Mouse (Mus musculus): ENCODE measurements around the gene Ccm2. TPM values are rescaled to one million over a fixed set of nuclear protein-coding genes. Genes with fewer than 3 reads are reported as not detected.

The Ccm2 gene
- polyA plus RNA-seq, 1 experiment = 92.5 TPM

- no peak for TF ChIP-seq POLR2A (IDR thresholded peaks at IDR 0.05; ENCODE audit: borderline replicate concordance, insufficient read depth, low read length)
- TF ChIP-seq CTCF (IDR thresholded peaks at IDR 0.05; ENCODE audit: borderline replicate concordance, insufficient read depth, low read depth, low read length) = no peak
Measured at GRCm38 (mm10) chr11:6587249-6587940, 40.7 kb downstream of the Ccm2 start.

GRCm38 (mm10) chr11:6588295-6588694 lies 41.6 kb downstream of the Ccm2 start:
- WGBS = 41% methylated on average over 7 of the region's 7 CpGs
- Histone ChIP-seq H3K27ac (ENCODE audit: insufficient read depth, low read length) (0 out of 2 replicates have a peak overlapping the region, but pooled peaks have one; percentile 31), H3K4me3 (replicated peaks; ENCODE audit: insufficient read depth, low read depth, low read length) (no peak overlapping the region), H3K4me1 (ENCODE audit: control insufficient read depth, insufficient read depth, low read length) (peaks cover 26% of the 10 kb centered on the region), H3K27me3 (ENCODE audit: control insufficient read depth, insufficient read depth, low read length) (no peaks in the 10 kb centered on the region)
- TF ChIP-seq CTCF (IDR thresholded peaks at IDR 0.05; ENCODE audit: borderline replicate concordance, insufficient read depth, low read depth, low read length) = no peak
- DNase-seq = peak; percentile 24 to 39

More at GRCm38 (mm10) chr11:6587249-6587940, 40.7 kb downstream of the Ccm2 start:
- Histone ChIP-seq H3K27me3 (ENCODE audit: control insufficient read depth, insufficient read depth, low read length) (no peaks in the 10 kb centered on the region), H3K4me1 (ENCODE audit: control insufficient read depth, insufficient read depth, low read length) (peaks cover 26% of the 10 kb centered on the region), H3K4me3 (replicated peaks; ENCODE audit: insufficient read depth, low read depth, low read length) (no peak overlapping the region), H3K27ac (ENCODE audit: insufficient read depth, low read length) (peak overlapping the region; percentile 63)
- peak; percentile 79 to 89 for DNase-seq
- 12% methylated on average over 7 of the region's 7 CpGs for WGBS

- no peak overlapping the region for H3K27ac ChIP-seq (ENCODE audit: insufficient read depth, low read length)
- DNase-seq = no peak
- no peak overlapping the region for H3K4me3 ChIP-seq (replicated peaks; ENCODE audit: insufficient read depth, low read depth, low read length)
- no peaks in the 10 kb centered on the region for H3K27me3 ChIP-seq (ENCODE audit: control insufficient read depth, insufficient read depth, low read length)
- peaks cover 30% of the 10 kb centered on the region for H3K4me1 ChIP-seq (ENCODE audit: control insufficient read depth, insufficient read depth, low read length)
- 93% methylated on average over 7 of the region's 7 CpGs for WGBS
- TF ChIP-seq CTCF (IDR thresholded peaks at IDR 0.05; ENCODE audit: borderline replicate concordance, insufficient read depth, low read depth, low read length) = no peak
- TF ChIP-seq POLR2A (IDR thresholded peaks at IDR 0.05; ENCODE audit: borderline replicate concordance, insufficient read depth, low read length) = no peak
Measured at GRCm38 (mm10) chr11:6589838-6590237, 43.2 kb downstream of the Ccm2 start.

GRCm38 (mm10) chr11:6590933-6591675 lies 44.4 kb downstream of the Ccm2 start:
- Histone ChIP-seq H3K4me3 (replicated peaks; ENCODE audit: insufficient read depth, low read depth, low read length) (no peak overlapping the region), H3K27me3 (ENCODE audit: control insufficient read depth, insufficient read depth, low read length) (no peaks in the 10 kb centered on the region), H3K4me1 (ENCODE audit: control insufficient read depth, insufficient read depth, low read length) (peaks cover 32% of the 10 kb centered on the region), H3K27ac (ENCODE audit: insufficient read depth, low read length) (no peak overlapping the region)
- WGBS = 78% methylated on average over 10 of the region's 10 CpGs
- TF ChIP-seq CTCF (IDR thresholded peaks at IDR 0.05; ENCODE audit: borderline replicate concordance, insufficient read depth, low read depth, low read length) (no peak), POLR2A (IDR thresholded peaks at IDR 0.05; ENCODE audit: borderline replicate concordance, insufficient read depth, low read length) (no peak)
- no peak for DNase-seq

GRCm38 (mm10) chr11:6593406-6593805 lies 46.7 kb downstream of the Ccm2 start:
- Histone ChIP-seq H3K27ac (ENCODE audit: insufficient read depth, low read length) (no peak overlapping the region), H3K4me1 (ENCODE audit: control insufficient read depth, insufficient read depth, low read length) (peaks cover 20% of the 10 kb centered on the region), H3K27me3 (ENCODE audit: control insufficient read depth, insufficient read depth, low read length) (no peaks in the 10 kb centered on the region), H3K4me3 (replicated peaks; ENCODE audit: insufficient read depth, low read depth, low read length) (no peak overlapping the region)
- WGBS = 67% methylated on average over 11 of the region's 11 CpGs
- DNase-seq = no peak
- TF ChIP-seq POLR2A (IDR thresholded peaks at IDR 0.05; ENCODE audit: borderline replicate concordance, insufficient read depth, low read length) (no peak), CTCF (IDR thresholded peaks at IDR 0.05; ENCODE audit: borderline replicate concordance, insufficient read depth, low read depth, low read length) (no peak)

- Histone ChIP-seq H3K4me1 (ENCODE audit: control insufficient read depth, insufficient read depth, low read length) (peaks cover 24% of the 10 kb centered on the region), H3K4me3 (replicated peaks; ENCODE audit: insufficient read depth, low read depth, low read length) (no peak overlapping the region), H3K27me3 (ENCODE audit: control insufficient read depth, insufficient read depth, low read length) (no peaks in the 10 kb centered on the region), H3K27ac (ENCODE audit: insufficient read depth, low read length) (no peak overlapping the region)
- peak; percentile 54 to 65 for DNase-seq
- 25% methylated on average over 6 of the region's 6 CpGs for WGBS
- TF ChIP-seq POLR2A (IDR thresholded peaks at IDR 0.05; ENCODE audit: borderline replicate concordance, insufficient read depth, low read length) = no peak
- no peak for TF ChIP-seq CTCF (IDR thresholded peaks at IDR 0.05; ENCODE audit: borderline replicate concordance, insufficient read depth, low read depth, low read length)
Measured at GRCm38 (mm10) chr11:6594845-6595244, 48.2 kb downstream of the Ccm2 start.

GRCm38 (mm10) chr11:6595339-6595738 lies 48.7 kb downstream of the Ccm2 start:
- TF ChIP-seq CTCF (IDR thresholded peaks at IDR 0.05; ENCODE audit: borderline replicate concordance, insufficient read depth, low read depth, low read length) = no peak
- H3K4me3 ChIP-seq (replicated peaks; ENCODE audit: insufficient read depth, low read depth, low read length) = no peak overlapping the region
- no peak for DNase-seq
- H3K4me1 ChIP-seq (ENCODE audit: control insufficient read depth, insufficient read depth, low read length) = peaks cover 26% of the 10 kb centered on the region
- no peak overlapping the region for H3K27ac ChIP-seq (ENCODE audit: insufficient read depth, low read length)
- H3K27me3 ChIP-seq (ENCODE audit: control insufficient read depth, insufficient read depth, low read length) = no peaks in the 10 kb centered on the region
- 87% methylated on average over 5 of the region's 5 CpGs for WGBS

GRCm38 (mm10) chr11:6596205-6596604 lies 49.5 kb downstream of the Ccm2 start:
- TF ChIP-seq POLR2A (IDR thresholded peaks at IDR 0.05; ENCODE audit: borderline replicate concordance, insufficient read depth, low read length) = no peak
- no peak for TF ChIP-seq CTCF (IDR thresholded peaks at IDR 0.05; ENCODE audit: borderline replicate concordance, insufficient read depth, low read depth, low read length)
- WGBS = 59% methylated on average over 6 of the region's 6 CpGs
- no peak overlapping the region for H3K27ac ChIP-seq (ENCODE audit: insufficient read depth, low read length)

More at GRCm38 (mm10) chr11:6596205-6596604, 49.5 kb downstream of the Ccm2 start:
- peak; percentile 55 to 60 for DNase-seq
- peaks cover 26% of the 10 kb centered on the region for H3K4me1 ChIP-seq (ENCODE audit: control insufficient read depth, insufficient read depth, low read length)
- no peak overlapping the region for H3K4me3 ChIP-seq (replicated peaks; ENCODE audit: insufficient read depth, low read depth, low read length)
- no peaks in the 10 kb centered on the region for H3K27me3 ChIP-seq (ENCODE audit: control insufficient read depth, insufficient read depth, low read length)

All from cerebellum, adult 2 months (tissue).